Comparison of ENCODE assay signal across 13 mouse cellular contexts in genomic region chr2:69381740-69382139, GRCm38 (mm10). TPM values are rescaled to one million over a fixed set of nuclear protein-coding genes. Genes with fewer than 3 reads are reported as not detected.
DNase-seq lines count a peak whose midpoint lies in the region; ATAC-seq and TF ChIP-seq lines count a peak whose summit lies in the region.
"Had no signal": no experiment of that assay in that cellular context is flagged by ENCODE, and none has a peak within 500 bp of the region (broad histone marks: within the 10 kb centered on the region; RNA-seq: fewer than 3 reads in every experiment).

No protein-coding gene starts in this region.

- H3K27ac ChIP-seq in liver, embryonic 11.5 days (ENCODE audit: low read depth, low read length) = no peak overlapping the region
- H3K27ac ChIP-seq in bone marrow, adult 2 months (ENCODE audit: control insufficient read depth, insufficient read depth, low read depth, low read length, poor library complexity) = no peak overlapping the region
- H3K27ac ChIP-seq: heart, embryonic 10.5 days had no signal

- H3K4me2 ChIP-seq in liver, embryonic 11.5 days = no peak overlapping the region

- H3K36me3 ChIP-seq in liver, embryonic 11.5 days (ENCODE audit: control insufficient read depth, insufficient read depth, low read length) = no peaks in the 10 kb centered on the region
- H3K36me3 ChIP-seq: heart, embryonic 10.5 days had no signal

- peak; percentile 58 for TF ChIP-seq CTCF in bone marrow, adult 2 months (IDR thresholded peaks at IDR 0.05; ENCODE audit: control insufficient read depth, insufficient read depth, low read length)

- 36% methylated on average over 8 of the region's 8 CpGs for WGBS in liver, embryonic 11.5 days
- WGBS in bone marrow, adult 2 months = 15% methylated on average over 8 of the region's 8 CpGs

- H3K27me3 ChIP-seq in liver, embryonic 11.5 days (replicated peaks; ENCODE audit: control insufficient read depth, insufficient read depth, low read length) = no peaks in the 10 kb centered on the region

- ATAC-seq in liver, embryonic 11.5 days (replicated peaks; ENCODE audit: low FRiP score) = no peak
- 0 out of 2 replicates have a peak, but pooled peaks have one; percentile 61 for ATAC-seq in megakaryocyte-erythroid progenitor cell, adult 5-6 weeks (replicated peaks; ENCODE audit: low FRiP score, low TSS enrichment, poor library complexity, severe bottlenecking)
- no peak for ATAC-seq in inflammation-experienced regulatory T-cells, adult 6 months
- ATAC-seq: forebrain, embryonic 14.5 days; hindbrain, embryonic 16.5 days had no signal

- TF ChIP-seq POLR2A in bone marrow, adult 2 months (IDR thresholded peaks at IDR 0.05; ENCODE audit: borderline replicate concordance, control insufficient read depth, low read depth, low read length) = no peak

- H3K9me3 ChIP-seq in liver, embryonic 11.5 days (ENCODE audit: control insufficient read depth, low read length) = no peaks in the 10 kb centered on the region
- H3K9me3 ChIP-seq: heart, embryonic 10.5 days had no signal

- H3K4me1 ChIP-seq in liver, embryonic 11.5 days (replicated peaks; ENCODE audit: control insufficient read depth, insufficient read depth, low read length) = peaks cover 3% of the 10 kb centered on the region
- peaks cover 2% of the 10 kb centered on the region; the same call in 1 of the 2 replicates for H3K4me1 ChIP-seq in bone marrow, adult 2 months (ENCODE audit: control insufficient read depth, insufficient read depth, low read length)

- no peak overlapping the region for H3K4me3 ChIP-seq in liver, embryonic 11.5 days (ENCODE audit: low read depth, low read length)
- peak overlapping the region; percentile 2 for H3K4me3 ChIP-seq in bone marrow, adult 2 months (replicated peaks; ENCODE audit: control insufficient read depth, low read depth, low read length)
- H3K4me3 ChIP-seq: heart, embryonic 10.5 days had no signal

- H3K9ac ChIP-seq in liver, embryonic 11.5 days (ENCODE audit: low read depth, low read length) = no peak overlapping the region

- DNase-seq in cerebellum, postnatal 10 days = peak; percentile 17 to 19
- DNase-seq in cerebellum, adult 9-11 months = no peak
- peak; percentile 14 for DNase-seq in liver
- no peak for DNase-seq in liver, embryonic 11.5 days (ENCODE audit: low spot score)
- no peak for DNase-seq in B cell, adult 2 months

RNA-seq across cellular contexts. Expression of gene Dhrs9, which starts 1.5 kb away (rescaled TPM):
- polyA plus RNA-seq in liver, embryonic 11.5 days (2014; fragmentation: Nextera tagmentation; extraction: Ambion mirVana) = 0.05 TPM in 1 of 2 replicates, not detected in the other
- polyA plus RNA-seq in bone marrow, adult 2 months (2011; ENCODE audit: insufficient read depth, insufficient read length, low replicate concordance, missing spikeins) = 1.7 and 3.1 TPM in 2 replicates
- total RNA-seq in megakaryocyte-erythroid progenitor cell, adult 5-6 weeks (2014; fragmentation: Nextera tagmentation) = 0.37 TPM in 1 of 2 replicates, not detected in the other
- 0.23 and 0.33 TPM in 2 replicates for total RNA-seq in megakaryocyte-erythroid progenitor cell, adult 5-6 weeks (2017)
- not detected for polyA plus RNA-seq in inflammation-experienced regulatory T-cells, adult 6 months (2017; shearing (Covaris generic))
- total RNA-seq: left cerebral cortex, postnatal 10 days had no signal
- polyA plus RNA-seq: forebrain, embryonic 14.5 days; heart, embryonic 10.5 days had no signal

RNA-seq across cellular contexts. Expression of gene Abcb11, which starts 39.3 kb away (rescaled TPM):
- 1.0 and 1.2 TPM in 2 replicates for polyA plus RNA-seq in liver, embryonic 11.5 days (2014; fragmentation: Nextera tagmentation; extraction: Ambion mirVana)
- polyA plus RNA-seq in bone marrow, adult 2 months (2011; ENCODE audit: insufficient read depth, insufficient read length, low replicate concordance, missing spikeins) = 3.9 TPM in 1 of 2 replicates, not detected in the other
- total RNA-seq in megakaryocyte-erythroid progenitor cell, adult 5-6 weeks (2014; fragmentation: Nextera tagmentation) = not detected in 2 replicates
- total RNA-seq in megakaryocyte-erythroid progenitor cell, adult 5-6 weeks (2017) = not detected in 2 replicates
- not detected for polyA plus RNA-seq in inflammation-experienced regulatory T-cells, adult 6 months (2017; shearing (Covaris generic))
- polyA plus RNA-seq: spleen, adult 2 months had no signal

Comparison
In these comparisons a context has a peak if more than half of its experiments do, and no peak if none do; other contexts are left out.
1. DNase-seq: peak in cerebellum, postnatal 10 days (2 of 2) and liver (single experiment); none in cerebellum, adult 9-11 months (single experiment), liver, embryonic 11.5 days (single experiment) and B cell, adult 2 months (0 of 2).